23 mouse cellular contexts compared by ENCODE assay signal in the genomic region with DNA sequence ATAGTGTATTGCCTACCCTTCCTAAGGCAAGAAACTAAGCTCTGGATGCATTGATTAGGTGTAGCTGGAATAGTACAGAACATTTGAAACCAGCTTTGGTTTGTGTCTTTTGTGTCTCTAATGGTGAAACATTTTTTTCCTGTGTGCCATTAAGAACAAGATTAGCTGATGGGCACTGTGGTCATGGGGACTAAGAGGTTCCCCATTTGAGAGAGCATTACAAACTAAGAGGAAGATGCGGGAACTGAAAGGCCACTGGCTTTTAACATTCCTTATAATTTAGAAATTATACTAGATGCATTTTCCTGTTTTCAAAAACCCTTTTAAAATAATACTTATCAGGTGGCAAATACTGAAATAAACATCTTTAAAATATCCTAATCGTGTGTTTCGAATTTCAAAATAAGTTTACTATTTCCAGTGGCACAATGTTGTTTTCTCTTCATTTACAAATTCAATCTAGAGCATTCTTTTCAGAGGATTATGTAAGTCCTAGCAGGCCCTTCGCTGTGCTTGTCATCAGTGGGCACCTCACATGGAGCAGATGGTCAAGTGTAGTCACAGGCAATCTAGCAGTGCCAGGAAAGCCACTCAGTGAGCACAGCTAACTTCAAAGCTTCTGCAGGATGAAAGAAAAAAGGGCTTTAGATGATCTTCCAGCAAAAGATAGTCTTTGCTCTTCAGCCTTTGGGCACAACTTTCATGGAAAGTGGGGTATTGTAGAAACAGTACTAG.
DNase-seq lines count a peak whose midpoint lies in the region; ATAC-seq and TF ChIP-seq lines count a peak whose summit lies in the region.
"Had no signal": no experiment of that assay in that cellular context is flagged by ENCODE, and none has a peak within 500 bp of the region (broad histone marks: within the 10 kb centered on the region; RNA-seq: fewer than 3 reads in every experiment).

No protein-coding gene starts in this region.

- no peaks in the 10 kb centered on the region for H3K27me3 ChIP-seq in forebrain, postnatal 0 days (ENCODE audit: insufficient read depth, low read length)
- H3K27me3 ChIP-seq: forebrain, embryonic 15.5 days; heart, embryonic 13.5 days; liver, embryonic 13.5 days; lung, embryonic 15.5 days; megakaryocyte, embryonic 14.5 days; stomach, embryonic 15.5 days had no signal

- no peaks in the 10 kb centered on the region for H3K36me3 ChIP-seq in forebrain, postnatal 0 days (ENCODE audit: insufficient read depth)
- H3K36me3 ChIP-seq: forebrain, embryonic 15.5 days; G1E; heart, embryonic 13.5 days; liver, embryonic 13.5 days; lung, embryonic 15.5 days; stomach, embryonic 15.5 days had no signal

- DNase-seq in cerebellum, postnatal 4 days (ENCODE audit: low spot score in 2 of 2) = no peak
- peak; percentile 11 to 22 for DNase-seq in left cerebral cortex, adult 18-20 months (ENCODE audit: low spot score in 2 of 2)
- no peak for DNase-seq in left cerebral cortex, postnatal 14 days (ENCODE audit: low spot score in 2 of 2)
- peak; percentile 53 to 65 for DNase-seq in cerebellum, postnatal 25 days
- no peak for DNase-seq in T-cell, adult 2 months (ENCODE audit: low spot score)
- DNase-seq in thymus, postnatal 36 days = no peak
- no peak for DNase-seq in forebrain, postnatal 0 days
- DNase-seq: gastrocnemius, postnatal 25 days; heart, postnatal 36 days; kidney, adult 18-20 months; kidney, postnatal 10 days; liver, embryonic 13.5 days had no signal

- intact Hi-C loops in left cerebral cortex, postnatal 14 days (cut with DNase I) = no loop called here

- no peaks in the 10 kb centered on the region for H3K4me1 ChIP-seq in forebrain, postnatal 0 days (ENCODE audit: insufficient read depth)
- H3K4me1 ChIP-seq: forebrain, embryonic 15.5 days; heart, embryonic 13.5 days; liver, embryonic 13.5 days; lung, embryonic 15.5 days; stomach, embryonic 15.5 days had no signal

- no peak overlapping the region for H3K27ac ChIP-seq in forebrain, postnatal 0 days (ENCODE audit: low read depth, low read length)
- H3K27ac ChIP-seq: forebrain, embryonic 15.5 days; heart, embryonic 13.5 days; left cerebral cortex, adult 2 months; liver, embryonic 13.5 days; lung, embryonic 15.5 days; stomach, embryonic 15.5 days had no signal

- ATAC-seq in cerebellum, adult (ENCODE audit: insufficient number of reproducible peaks, low FRiP score, low TSS enrichment) = peak; percentile 97
- no peak for ATAC-seq in forebrain, postnatal 0 days
- ATAC-seq: CD4-positive, CD25-positive, alpha-beta regulatory T cell, adult 4 months; forebrain, embryonic 15.5 days; hindbrain, embryonic 16.5 days had no signal

- no peak overlapping the region for H3K4me3 ChIP-seq in forebrain, postnatal 0 days (ENCODE audit: low read depth, low read length)
- H3K4me3 ChIP-seq: erythroblast, embryonic 14.5 days; forebrain, embryonic 15.5 days; heart, embryonic 13.5 days; left cerebral cortex, adult 2 months; liver, embryonic 13.5 days; lung, embryonic 15.5 days; megakaryocyte, embryonic 14.5 days; stomach, embryonic 15.5 days had no signal

- no peak for TF ChIP-seq CTCF in forebrain, postnatal 0 days (IDR thresholded peaks at IDR 0.05; ENCODE audit: low read depth)

- no peak overlapping the region for H3K9ac ChIP-seq in forebrain, postnatal 0 days
- H3K9ac ChIP-seq: forebrain, embryonic 15.5 days; heart, embryonic 13.5 days; liver, embryonic 13.5 days; lung, embryonic 15.5 days; stomach, embryonic 15.5 days had no signal

- H3K4me2 ChIP-seq in forebrain, postnatal 0 days (ENCODE audit: low read depth) = no peak overlapping the region
- H3K4me2 ChIP-seq: forebrain, embryonic 15.5 days; heart, embryonic 13.5 days; liver, embryonic 13.5 days; lung, embryonic 15.5 days; stomach, embryonic 15.5 days had no signal

- no peaks in the 10 kb centered on the region for H3K9me3 ChIP-seq in forebrain, postnatal 0 days (ENCODE audit: low read length)
- H3K9me3 ChIP-seq: forebrain, embryonic 15.5 days; G1E; heart, embryonic 13.5 days; liver, embryonic 13.5 days; lung, embryonic 15.5 days; megakaryocyte, embryonic 14.5 days; stomach, embryonic 15.5 days had no signal

- 87% methylated on average over 4 of the region's 4 CpGs for WGBS in forebrain, postnatal 0 days

Comparison
In these comparisons a context has a peak if more than half of its experiments do, and no peak if none do; other contexts are left out.
1. DNase-seq: peak in left cerebral cortex, adult 18-20 months (2 of 2) and cerebellum, postnatal 25 days (2 of 2); none in cerebellum, postnatal 4 days (0 of 2), left cerebral cortex, postnatal 14 days (0 of 2), T-cell, adult 2 months (single experiment), thymus, postnatal 36 days (0 of 2) and forebrain, postnatal 0 days (single experiment).